Mouse (Mus musculus) liver, adult 2 months (tissue): ENCODE data around the gene Lmx1b.

ENCODE experiments used
- CTCF ChIP-seq: fragments of 200-500 bp; IDR thresholded peaks from 2 replicates; pipeline ENCODE4 v1.5.1; 2011; ENCODE audit warnings: low read depth, low read length, control low read depth
- POLR2A ChIP-seq: fragments of 200-500 bp; IDR thresholded peaks from 2 replicates; pipeline ENCODE4 v1.6.1; 2011; ENCODE audit warnings: low read length, control low read depth; ENCODE audit not compliant: insufficient read depth; ENCODE audit errors: extremely low read depth

DNA sequence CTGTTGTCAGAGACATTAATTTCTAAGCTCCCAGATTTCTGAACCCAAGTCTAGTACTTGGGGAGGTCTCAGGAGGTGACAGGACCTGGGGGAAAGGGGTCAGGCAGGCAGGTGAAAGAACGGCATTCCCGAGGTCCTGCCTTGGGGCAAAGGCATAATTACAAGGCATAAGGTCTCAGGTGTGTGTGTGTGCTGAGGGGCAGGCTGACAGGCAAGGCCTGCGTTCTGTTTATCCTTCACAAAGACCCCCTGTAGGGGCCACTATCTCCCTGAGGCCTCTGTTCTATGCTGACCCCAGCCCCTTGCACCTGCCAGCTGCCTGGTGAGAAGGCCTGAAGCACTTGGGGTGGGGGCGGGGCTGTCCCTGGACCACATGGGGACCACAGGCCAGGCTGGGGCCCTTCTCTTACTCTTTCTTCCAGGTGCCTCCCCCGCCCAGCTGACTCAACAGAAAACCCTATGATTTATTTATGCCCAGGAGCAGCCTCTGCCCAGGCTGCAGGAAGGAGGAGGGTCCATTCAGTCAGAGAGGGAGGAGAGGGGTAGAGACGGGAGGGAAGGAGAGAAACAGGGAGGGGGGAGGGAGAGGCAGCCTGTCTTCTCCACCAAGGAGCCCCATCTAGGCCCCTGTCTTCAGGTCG lies 35.3 kb downstream of the Lmx1b start:
- TF ChIP-seq CTCF (no peak), POLR2A (no peak)
